Mouse (Mus musculus) hindbrain, embryonic 10.5 days (tissue): Measurements from ENCODE around the gene Klhdc1. TPM values are rescaled to one million over a fixed set of nuclear protein-coding genes. Genes with fewer than 3 reads are reported as not detected.
A peak's percentile ranks its signal among the peaks of the same experiment; 100 is the strongest.

ENCODE experiments used
- DNase-seq: peaks from one replicate; pipeline ENCODE4 v3.0.0-alpha.2; 2017; ENCODE audit warnings: low spot score
- H3K27ac ChIP-seq: fragments of 300-500 bp; sonication (generic); 2 replicates; pipeline ENCODE4 v1.5.1; 2016; ENCODE audit warnings: mild to moderate bottlenecking, moderate library complexity
- H3K27me3 ChIP-seq: fragments of 300-500 bp; sonication (generic); 2 replicates; pipeline ENCODE4 v1.6.1; 2016; ENCODE audit warnings: mild to moderate bottlenecking; ENCODE audit not compliant: poor library complexity, insufficient read depth, severe bottlenecking
- H3K36me3 ChIP-seq: fragments of 300-500 bp; sonication (generic); 2 replicates; pipeline ENCODE4 v1.6.1; 2016; ENCODE audit warnings: mild to moderate bottlenecking, moderate library complexity
- H3K4me1 ChIP-seq: fragments of 300-500 bp; sonication (generic); replicated peaks from 2 replicates; pipeline ENCODE4 v1.6.1; 2016; ENCODE audit warnings: mild to moderate bottlenecking
- H3K4me3 ChIP-seq: fragments of 300-500 bp; sonication (generic); 2 replicates; pipeline ENCODE4 v1.5.1; 2016; ENCODE audit warnings: mild to moderate bottlenecking, moderate library complexity
- H3K9me3 ChIP-seq: fragments of 300-500 bp; sonication (generic); 2 replicates; pipeline ENCODE4 v1.6.1; 2016; ENCODE audit warnings: mild to moderate bottlenecking, moderate library complexity
- WGBS: fragments of 180-500 bp; shearing (Covaris S2); methylation state at CpG from one replicate; pipeline ENCODE4 v1.1.7; 2016; 5-methylcytosine and 5-hydroxymethylcytosine counted together
- polyA plus RNA-seq: library from polyadenylated mRNA; unstranded; fragments of >200 nt; fragmentation: Nextera tagmentation; extraction: Ambion mirVana; gene quantifications from 2 replicates; pipeline ENCODE4 v1.2.1, GENCODE M21; 2016

The Klhdc1 gene
- polyA plus RNA-seq, 1 experiment from 2014 or later = 1.9 TPM

DNA sequence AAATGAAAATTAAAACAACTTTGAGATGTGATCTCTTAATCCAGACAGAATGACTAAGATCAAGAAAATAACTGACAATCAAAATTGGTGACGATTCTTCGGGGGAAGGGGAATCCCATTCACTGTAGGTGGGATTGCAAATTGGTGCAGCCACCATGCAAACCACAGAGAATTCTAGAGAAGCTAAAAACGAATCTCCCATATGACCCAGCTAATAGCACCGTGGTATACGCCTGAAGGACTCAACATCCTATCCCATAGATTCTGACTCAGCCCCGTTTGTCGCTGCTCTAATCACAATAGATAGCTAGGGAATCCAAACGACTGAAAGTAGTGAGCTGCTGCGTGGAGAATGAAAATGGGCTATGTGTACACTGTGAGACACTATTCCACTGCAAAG, 47.7 kb downstream of the Klhdc1 start:
- H3K4me3 ChIP-seq = no peak overlapping the region
- DNase-seq = no peak
- no peaks in the 10 kb centered on the region for H3K4me1 ChIP-seq
- no peaks in the 10 kb centered on the region for H3K9me3 ChIP-seq
- H3K36me3 ChIP-seq = no peaks in the 10 kb centered on the region
- H3K27ac ChIP-seq = no peak overlapping the region
- no peaks in the 10 kb centered on the region for H3K27me3 ChIP-seq
- 85% methylated on average over 9 of the region's 9 CpGs for WGBS

- 91% methylated on average over 6 of the region's 6 CpGs for WGBS
- Histone ChIP-seq H3K4me3 (no peak overlapping the region), H3K27ac (no peak overlapping the region), H3K27me3 (no peaks in the 10 kb centered on the region), H3K36me3 (no peaks in the 10 kb centered on the region), H3K9me3 (no peaks in the 10 kb centered on the region), H3K4me1 (peaks cover 11% of the 10 kb centered on the region)
- DNase-seq = no peak
Measured at GRCm38 (mm10) chr12:69292401-69292800, 51.4 kb downstream of the Klhdc1 start.

DNA sequence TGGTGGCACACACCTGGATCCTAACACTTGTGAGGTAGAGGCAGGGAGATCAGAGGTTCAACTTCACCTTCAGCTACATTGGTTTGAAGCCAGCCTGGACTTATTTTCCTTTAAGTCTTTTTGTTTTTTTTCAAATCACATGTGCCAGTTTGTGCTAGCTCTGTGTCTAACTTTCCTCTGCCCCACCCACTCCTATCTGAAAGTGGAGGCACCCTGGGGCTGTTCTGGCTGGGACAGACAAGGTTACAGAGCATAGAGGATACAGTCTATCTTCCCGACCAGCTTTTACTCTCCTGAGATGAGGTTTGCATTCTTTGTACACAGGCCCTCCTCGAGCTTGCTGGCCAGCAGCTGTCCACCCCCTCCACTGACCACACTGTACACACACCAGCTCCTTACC, 52.8 kb downstream of the Klhdc1 start:
- Histone ChIP-seq H3K36me3 (peaks cover 6% of the 10 kb centered on the region), H3K27ac (no peak overlapping the region), H3K4me1 (peaks cover 23% of the 10 kb centered on the region), H3K27me3 (no peaks in the 10 kb centered on the region), H3K9me3 (no peaks in the 10 kb centered on the region), H3K4me3 (no peak overlapping the region)
- no peak for DNase-seq
- WGBS = 60% methylated on average over 2 of the region's 2 CpGs

DNA sequence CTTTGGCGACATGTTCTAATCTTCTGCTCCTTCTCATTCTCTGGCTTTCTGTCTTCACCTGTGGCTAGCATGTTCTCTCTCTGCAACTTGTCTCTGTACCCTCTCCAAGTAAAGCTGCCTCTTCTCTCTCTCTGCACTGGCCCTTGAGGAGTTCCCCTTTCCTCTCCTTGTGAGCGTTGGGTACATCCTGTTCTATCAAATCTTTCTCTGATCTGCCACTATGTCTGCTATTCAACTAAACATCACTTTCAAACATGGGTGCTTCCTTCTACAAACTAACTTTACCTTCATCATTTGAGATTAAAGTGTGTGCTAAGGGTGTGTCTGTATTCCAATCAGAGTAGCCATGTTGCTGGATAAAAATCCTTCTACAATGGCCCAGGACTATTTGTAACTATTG, 54.0 kb downstream of the Klhdc1 start:
- no peaks in the 10 kb centered on the region for H3K27me3 ChIP-seq
- peaks cover 18% of the 10 kb centered on the region for H3K36me3 ChIP-seq
- peaks cover 32% of the 10 kb centered on the region for H3K4me1 ChIP-seq
- no peak overlapping the region for H3K27ac ChIP-seq
- WGBS = 84% methylated on average over 2 of the region's 2 CpGs
- H3K9me3 ChIP-seq = no peaks in the 10 kb centered on the region
- no peak for DNase-seq
- no peak overlapping the region for H3K4me3 ChIP-seq

- H3K4me1 ChIP-seq = peaks cover 32% of the 10 kb centered on the region
- peak overlapping the region; percentile 81; the same call in 1 of the 2 replicates for H3K4me3 ChIP-seq
- H3K27me3 ChIP-seq = no peaks in the 10 kb centered on the region
- WGBS = 82% methylated on average over 4 of the region's 4 CpGs
- peaks cover 25% of the 10 kb centered on the region for H3K36me3 ChIP-seq
- no peak for DNase-seq
- peak overlapping the region; percentile 100 for H3K27ac ChIP-seq
- H3K9me3 ChIP-seq = no peaks in the 10 kb centered on the region
Measured at GRCm38 (mm10) chr12:69295651-69296050, 54.7 kb downstream of the Klhdc1 start.

GRCm38 (mm10) chr12:69296511-69297410, 55.8 kb downstream of the Klhdc1 start, which contains the start of gene Klhdc2:
TSS of gene Klhdc2 (plus strand) at chr12:69296681.
- H3K27ac ChIP-seq = peak within 1 kb of the TSS; percentile 100
- no peaks in the 10 kb centered on the region for H3K27me3 ChIP-seq
- under 1% methylated on average over 98 of the region's 98 CpGs for WGBS
- DNase-seq = peak; percentile 93
- peak within 1 kb of the TSS; percentile 81 for H3K4me3 ChIP-seq
- peaks cover 32% of the 10 kb centered on the region for H3K4me1 ChIP-seq
- peaks cover 36% of the 10 kb centered on the region for H3K36me3 ChIP-seq
- H3K9me3 ChIP-seq = no peaks in the 10 kb centered on the region

- peak overlapping the region; percentile 81 for H3K4me3 ChIP-seq
- no peaks in the 10 kb centered on the region for H3K9me3 ChIP-seq
- 23% methylated on average over 20 of the region's 20 CpGs for WGBS
- DNase-seq = peak; percentile 29
- H3K36me3 ChIP-seq = peaks cover 44% of the 10 kb centered on the region
- peaks cover 32% of the 10 kb centered on the region for H3K4me1 ChIP-seq
- H3K27ac ChIP-seq = peak overlapping the region; percentile 100
- no peaks in the 10 kb centered on the region for H3K27me3 ChIP-seq
Measured at GRCm38 (mm10) chr12:69297411-69298150, 56.6 kb downstream of the Klhdc1 start.

DNA sequence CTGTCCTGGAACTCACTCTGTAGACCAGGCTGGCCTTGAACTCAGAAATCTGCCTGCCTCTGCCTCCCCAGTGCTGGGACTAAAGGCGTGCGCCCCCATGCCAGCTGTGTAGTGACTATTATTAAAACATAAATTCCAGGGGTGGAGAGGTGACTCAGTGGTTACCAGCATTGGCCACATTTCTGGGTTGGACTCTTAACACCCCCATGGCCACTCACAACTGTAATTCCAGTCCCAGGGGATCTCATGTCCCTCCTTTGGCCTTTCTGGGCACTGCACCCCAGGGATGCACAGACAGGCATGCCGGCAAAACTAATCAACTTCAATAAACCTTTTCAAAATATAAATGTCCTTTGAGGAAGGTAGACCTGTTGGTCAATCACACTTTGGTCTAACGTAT, 57.3 kb downstream of the Klhdc1 start:
- H3K4me1 ChIP-seq = peaks cover 32% of the 10 kb centered on the region
- H3K4me3 ChIP-seq = peak overlapping the region; percentile 81
- WGBS = 91% methylated on average over 4 of the region's 4 CpGs
- H3K36me3 ChIP-seq = peaks cover 51% of the 10 kb centered on the region
- no peak for DNase-seq
- H3K27ac ChIP-seq = no peak overlapping the region
- no peaks in the 10 kb centered on the region for H3K9me3 ChIP-seq
- no peaks in the 10 kb centered on the region for H3K27me3 ChIP-seq

- 80% methylated on average over 12 of the region's 12 CpGs for WGBS
- Histone ChIP-seq H3K36me3 (peaks cover 61% of the 10 kb centered on the region), H3K4me3 (no peak overlapping the region), H3K27me3 (no peaks in the 10 kb centered on the region), H3K9me3 (no peaks in the 10 kb centered on the region), H3K4me1 (peaks cover 32% of the 10 kb centered on the region), H3K27ac (no peak overlapping the region)
- DNase-seq = no peak
Measured at GRCm38 (mm10) chr12:69299231-69299630, 58.3 kb downstream of the Klhdc1 start.

- no peak overlapping the region for H3K27ac ChIP-seq
- peaks cover 67% of the 10 kb centered on the region for H3K36me3 ChIP-seq
- H3K27me3 ChIP-seq = no peaks in the 10 kb centered on the region
- no peak for DNase-seq
- 89% methylated on average over 3 of the region's 3 CpGs for WGBS
- H3K4me3 ChIP-seq = no peak overlapping the region
- H3K4me1 ChIP-seq = peaks cover 32% of the 10 kb centered on the region
- no peaks in the 10 kb centered on the region for H3K9me3 ChIP-seq
Measured at GRCm38 (mm10) chr12:69299831-69300230, 58.9 kb downstream of the Klhdc1 start.

DNA sequence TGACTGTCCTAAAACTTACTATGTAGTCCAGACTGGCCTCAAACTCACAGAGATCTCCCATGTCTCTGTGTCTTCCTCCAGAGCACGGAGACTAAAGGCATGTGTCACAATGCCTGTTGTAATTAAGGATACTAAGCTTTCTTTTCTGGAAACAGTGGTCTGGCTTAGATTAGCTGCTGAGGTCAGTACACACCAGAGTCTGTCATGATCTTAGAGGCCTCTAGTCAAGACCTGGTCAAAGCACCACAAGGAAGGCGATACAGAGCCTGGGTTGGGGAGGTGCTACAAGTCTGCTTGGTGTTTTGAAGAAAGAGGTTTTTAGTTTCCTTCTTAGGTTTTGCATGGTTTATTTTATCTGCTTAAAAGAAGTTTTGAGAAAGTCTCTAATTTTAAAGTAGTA, 59.4 kb downstream of the Klhdc1 start:
- H3K36me3 ChIP-seq = peaks cover 72% of the 10 kb centered on the region
- no peak overlapping the region for H3K4me3 ChIP-seq
- no peak overlapping the region for H3K27ac ChIP-seq
- peaks cover 32% of the 10 kb centered on the region for H3K4me1 ChIP-seq
- H3K9me3 ChIP-seq = no peaks in the 10 kb centered on the region
- no peak for DNase-seq
- WGBS = 88% methylated on average over 2 of the region's 2 CpGs
- H3K27me3 ChIP-seq = no peaks in the 10 kb centered on the region

GRCm38 (mm10) chr12:69302171-69302570, 61.2 kb downstream of the Klhdc1 start:
- Histone ChIP-seq H3K36me3 (peaks cover 90% of the 10 kb centered on the region), H3K27ac (no peak overlapping the region), H3K4me3 (no peak overlapping the region), H3K9me3 (no peaks in the 10 kb centered on the region), H3K4me1 (peaks cover 21% of the 10 kb centered on the region), H3K27me3 (no peaks in the 10 kb centered on the region)
- no peak for DNase-seq
- 95% methylated on average over 12 of the region's 12 CpGs for WGBS

GRCm38 (mm10) chr12:69304051-69304450, 63.1 kb downstream of the Klhdc1 start:
- Histone ChIP-seq H3K36me3 (peaks cover 100% of the 10 kb centered on the region), H3K27ac (no peak overlapping the region), H3K4me3 (no peak overlapping the region), H3K4me1 (peaks cover 7% of the 10 kb centered on the region), H3K27me3 (no peaks in the 10 kb centered on the region), H3K9me3 (no peaks in the 10 kb centered on the region)
- WGBS = 94% methylated on average over 2 of the region's 2 CpGs
- DNase-seq = no peak
